Mouse (Mus musculus) CH12.LX (cell line): ENCODE measurements around the gene P2ry6. TPM values are rescaled to one million over a fixed set of nuclear protein-coding genes. Genes with fewer than 3 reads are reported as not detected.

Experiments
- DNase-seq: peaks from one replicate; pipeline ENCODE4 v3.0.0-alpha.2; 2013; ENCODE audit errors: extremely low read depth
- H3K27ac ChIP-seq: 2 replicates; pipeline ENCODE4 v1.5.1; 2012; ENCODE audit warnings: low read depth, mild to moderate bottlenecking, control low read depth, moderate library complexity; ENCODE audit not compliant: insufficient read depth
- H3K27me3 ChIP-seq: replicated peaks from 2 replicates; pipeline ENCODE3; 2012; ENCODE audit warnings: inconsistent platforms
- H3K36me3 ChIP-seq, 2 experiments: replicated peaks in 1 of 2; 2 replicates each; pipeline versions ENCODE3 to v1.6.1; 2012; ENCODE audit warnings: inconsistent platforms in 1 of 2, low read length in 1 of 2, mild to moderate bottlenecking in 1 of 2, mixed read lengths in 1 of 2, moderate library complexity in 1 of 2; ENCODE audit not compliant: control insufficient read depth in 1 of 2, insufficient read depth in 1 of 2
- H3K4me1 ChIP-seq, 2 experiments: 2 replicates each; pipeline ENCODE4 v1.6.1; 2012; ENCODE audit warnings: inconsistent platforms in 1 of 2, moderate library complexity in 1 of 2; ENCODE audit not compliant: insufficient read depth in 2 of 2, control insufficient read depth in 1 of 2
- H3K4me2 ChIP-seq: 2 replicates; pipeline ENCODE4 v1.6.1; 2012; ENCODE audit warnings: low read depth, mild to moderate bottlenecking, control low read depth; ENCODE audit not compliant: poor library complexity, insufficient read depth, severe bottlenecking
- H3K4me3 ChIP-seq, 3 experiments: fragments of 150-350 bp in 1 of 3; sonication (generic) in 1 of 3; replicated peaks in 1 of 3; 2 replicates each; pipeline versions ENCODE3 to v1.5.1; 2011 to 2012; ENCODE audit warnings: low read depth in 2 of 3, low read length in 2 of 3, mild to moderate bottlenecking in 2 of 3, moderate library complexity in 2 of 3, control low read depth in 1 of 3, improper control_type of control experiment in 1 of 3, inconsistent platforms in 1 of 3, mixed read lengths in 1 of 3; ENCODE audit not compliant: poor library complexity in 1 of 3
- H3K79me2 ChIP-seq: replicated peaks from 2 replicates; pipeline ENCODE4 v1.6.1; 2012; ENCODE audit warnings: mild to moderate bottlenecking, moderate library complexity; ENCODE audit not compliant: control insufficient read depth, poor library complexity, insufficient read depth, severe bottlenecking; ENCODE audit errors: extremely low read depth
- H3K9ac ChIP-seq: 2 replicates; pipeline ENCODE4 v1.6.1; 2012; ENCODE audit warnings: low read depth, mild to moderate bottlenecking, control low read depth, moderate library complexity; ENCODE audit not compliant: insufficient read depth
- H3K9me3 ChIP-seq: replicated peaks from 2 replicates; pipeline ENCODE3; 2012; ENCODE audit warnings: low read length, inconsistent platforms, mixed read lengths
- BHLHE40 ChIP-seq: IDR thresholded peaks from 2 replicates; pipeline ENCODE4 v1.6.1; 2011; ENCODE audit warnings: mild to moderate bottlenecking, low read depth, low read length, improper control_type of control experiment
- CHD1 ChIP-seq: IDR thresholded peaks from 2 replicates; pipeline ENCODE4 v1.6.1; 2012; ENCODE audit warnings: low read depth, low read length, improper control_type of control experiment, inconsistent platforms
- CHD2 ChIP-seq: IDR thresholded peaks from 2 replicates; pipeline ENCODE4 v1.6.1; 2011; ENCODE audit warnings: low read length, improper control_type of control experiment
- ELF1 ChIP-seq: IDR thresholded peaks from 2 replicates; pipeline ENCODE4 v1.6.1; 2014; ENCODE audit warnings: low read depth, mild to moderate bottlenecking, inconsistent platforms, low read length, improper control_type of control experiment
- EP300 ChIP-seq: IDR thresholded peaks from 2 replicates; pipeline ENCODE4 v1.6.1; 2011; ENCODE audit warnings: low read length, improper control_type of control experiment
- HCFC1 ChIP-seq: IDR thresholded peaks from 2 replicates; pipeline ENCODE4 v1.6.1; 2012; ENCODE audit warnings: low read depth, mild to moderate bottlenecking, inconsistent platforms, low read length, improper control_type of control experiment
- IRF4 ChIP-seq: IDR thresholded peaks from 2 replicates; pipeline ENCODE4 v1.6.1; 2014; ENCODE audit warnings: low read depth, mild to moderate bottlenecking, inconsistent platforms, low read length, improper control_type of control experiment
- JUN ChIP-seq: IDR thresholded peaks from 2 replicates; pipeline ENCODE4 v1.6.1; 2011; ENCODE audit warnings: low read depth, mild to moderate bottlenecking, low read length, improper control_type of control experiment, moderate library complexity; ENCODE audit not compliant: insufficient read depth
- KAT2A ChIP-seq: IDR thresholded peaks from 2 replicates; pipeline ENCODE4 v1.6.1; 2012; ENCODE audit warnings: low read length, improper control_type of control experiment, inconsistent platforms; ENCODE audit not compliant: insufficient replicate concordance
- MAZ ChIP-seq: IDR thresholded peaks from 2 replicates; pipeline ENCODE4 v1.6.1; 2012; ENCODE audit warnings: low read depth, mild to moderate bottlenecking, inconsistent platforms, low read length, improper control_type of control experiment, moderate library complexity
- MEF2A ChIP-seq: IDR thresholded peaks from 2 replicates; pipeline ENCODE4 v1.6.1; 2014; ENCODE audit warnings: low read depth, mild to moderate bottlenecking, inconsistent platforms, low read length, improper control_type of control experiment, borderline replicate concordance
- MXI1 ChIP-seq: IDR thresholded peaks from 2 replicates; pipeline ENCODE4 v1.6.1; 2011; ENCODE audit warnings: mild to moderate bottlenecking, low read depth, low read length, improper control_type of control experiment
- NELFE ChIP-seq: IDR thresholded peaks from 2 replicates; pipeline ENCODE4 v1.6.1; 2011; ENCODE audit warnings: low read depth, low read length, improper control_type of control experiment
- NRF1 ChIP-seq: IDR thresholded peaks from 2 replicates; pipeline ENCODE4 v1.6.1; 2014; ENCODE audit warnings: low read depth, mild to moderate bottlenecking, inconsistent platforms, low read length, improper control_type of control experiment, moderate library complexity
- PAX5 ChIP-seq: IDR thresholded peaks from 2 replicates; pipeline ENCODE4 v1.6.1; 2012; ENCODE audit warnings: low read length, inconsistent platforms, mixed read lengths
- POLR2A ChIP-seq: IDR thresholded peaks from 2 replicates; pipeline ENCODE4 v1.6.1; 2011; ENCODE audit warnings: low read depth, mild to moderate bottlenecking, improper control_type of control experiment, low read length
- POLR2AphosphoS2 ChIP-seq: IDR thresholded peaks from 2 replicates; pipeline ENCODE4 v1.6.1; 2011; ENCODE audit warnings: low read depth, low read length, improper control_type of control experiment
- RAD21 ChIP-seq: IDR thresholded peaks from 2 replicates; pipeline ENCODE4 v1.6.1; 2011; ENCODE audit warnings: low read depth, mild to moderate bottlenecking, low read length, improper control_type of control experiment, moderate library complexity
- RCOR1 ChIP-seq: conservative IDR thresholded peaks from 2 replicates; pipeline ENCODE4 v1.6.1; 2012; ENCODE audit warnings: low read depth, mild to moderate bottlenecking, inconsistent platforms, low read length, improper control_type of control experiment
- SIN3A ChIP-seq: IDR thresholded peaks from 2 replicates; pipeline ENCODE4 v1.6.1; 2012; ENCODE audit warnings: low read length, improper control_type of control experiment, inconsistent platforms
- SMC3 ChIP-seq: IDR thresholded peaks from 2 replicates; pipeline ENCODE4 v1.6.1; 2011; ENCODE audit warnings: low read depth, low read length, improper control_type of control experiment
- TBP ChIP-seq: conservative IDR thresholded peaks from 2 replicates; pipeline ENCODE4 v1.6.1; 2011; ENCODE audit warnings: low read depth, low read length, improper control_type of control experiment
- TCF12 ChIP-seq: IDR thresholded peaks from 2 replicates; pipeline ENCODE4 v1.6.1; 2014; ENCODE audit warnings: low read depth, mild to moderate bottlenecking, inconsistent platforms, low read length, improper control_type of control experiment
- UBTF ChIP-seq: IDR thresholded peaks from 2 replicates; pipeline ENCODE4 v1.6.1; 2012; ENCODE audit warnings: low read depth, mild to moderate bottlenecking, inconsistent platforms, low read length, improper control_type of control experiment, moderate library complexity
- ZKSCAN1 ChIP-seq: IDR thresholded peaks from 2 replicates; pipeline ENCODE4 v1.6.1; 2012; ENCODE audit warnings: low read depth, inconsistent platforms, low read length, improper control_type of control experiment, borderline replicate concordance
- ZMIZ1 ChIP-seq: IDR thresholded peaks from 2 replicates; pipeline ENCODE4 v1.6.1; 2012; ENCODE audit warnings: low read depth, mild to moderate bottlenecking, inconsistent platforms, low read length, improper control_type of control experiment
- dilution Hi-C: fragments of 300-500 bp; cut with MboI; formaldehyde crosslinking; loops from 2 replicates; pipeline ENCODE4 v1.14.3; 2020; ENCODE audit warnings: low sequenced_read_pairs; ENCODE audit not compliant: extremely low pct_unique_long_range_greater_than_20kb, extremely low pct_ligation_motif_present
- in situ Hi-C: fragments of 300-500 bp; cut with MboI; formaldehyde crosslinking; loops from 3 replicates; pipeline ENCODE4 v1.14.3; 2019; ENCODE audit warnings: low sequenced_read_pairs, low pct_ligation_motif_present, low pct_unique_long_range_greater_than_20kb, mixed read lengths
- polyA plus RNA-seq: library from polyadenylated mRNA; unstranded; fragments of >175 nt; gene quantifications from 2 replicates; pipeline ENCODE4 v1.2.1, GENCODE M21; 2012; ENCODE audit warnings: low read depth; ENCODE audit not compliant: insufficient read length
- total RNA-seq, 2 experiments: library from RNA; depleted of rRNA; stranded (reverse); fragments of 300-350 nt in 1 of 2; fragments of >200 nt in 1 of 2; gene quantifications; 2 replicates each; pipeline ENCODE4 v1.2.3; 2012 to 2014

Gene P2ry6
- total and polyA plus RNA-seq, 3 experiments: 0.17 to 1.5 TPM; not detected in 1

GRCm38 (mm10) chr7:100926311-100926923 lies 48.0 kb downstream of the P2ry6 start:
- Histone ChIP-seq H3K27me3 (peaks cover 49% of the 10 kb centered on the region), H3K36me3 (no peaks in the 10 kb centered on the region), H3K9ac (no peak overlapping the region), H3K9me3 (peaks cover 22% of the 10 kb centered on the region), H3K4me3 (no peak overlapping the region), H3K4me1 (no peaks in the 10 kb centered on the region), H3K4me2 (no peak overlapping the region), H3K79me2 (no peaks in the 10 kb centered on the region), H3K27ac (no peak overlapping the region)
- dilution Hi-C loops: no loop called here
- no peak for DNase-seq
- in situ Hi-C loops: no loop called here
- no peak for TF ChIP-seq TBP
- TF ChIP-seq ZKSCAN1: no peak
- TF ChIP-seq IRF4: no peak
- TF ChIP-seq NELFE: no peak
- no peak for TF ChIP-seq MAZ
- no peak for TF ChIP-seq EP300
- no peak for TF ChIP-seq MXI1
- no peak for TF ChIP-seq NRF1
- TF ChIP-seq ELF1: no peak
- no peak for TF ChIP-seq RCOR1
- no peak for TF ChIP-seq POLR2AphosphoS2
- TF ChIP-seq JUN: no peak
- TF ChIP-seq UBTF: no peak
- TF ChIP-seq CHD1: no peak
- TF ChIP-seq TCF12: no peak

- Histone ChIP-seq H3K27me3 (peaks cover 49% of the 10 kb centered on the region), H3K9me3 (peaks cover 7% of the 10 kb centered on the region), H3K27ac (no peak overlapping the region), H3K36me3 (no peaks in the 10 kb centered on the region), H3K9ac (no peak overlapping the region), H3K79me2 (no peaks in the 10 kb centered on the region), H3K4me2 (no peak overlapping the region), H3K4me1 (no peaks in the 10 kb centered on the region), H3K4me3 (no peak overlapping the region)
- in situ Hi-C loops (no loop called here), dilution Hi-C loops (no loop called here)
- TF ChIP-seq MEF2A: no peak
- no peak for TF ChIP-seq MXI1
- no peak for TF ChIP-seq ZKSCAN1
- TF ChIP-seq SMC3: no peak
- no peak for TF ChIP-seq ZMIZ1
- no peak for TF ChIP-seq SIN3A
- no peak for TF ChIP-seq TBP
- no peak for TF ChIP-seq KAT2A
- TF ChIP-seq POLR2A: no peak
- no peak for TF ChIP-seq JUN
- TF ChIP-seq PAX5: no peak
- TF ChIP-seq CHD2: no peak
- no peak for TF ChIP-seq HCFC1
- no peak for TF ChIP-seq ELF1
- TF ChIP-seq UBTF: no peak
- no peak for TF ChIP-seq NELFE
- TF ChIP-seq BHLHE40: no peak
- TF ChIP-seq RAD21: no peak
- no peak for DNase-seq
Observed at GRCm38 (mm10) chr7:100924674-100925445, 49.6 kb downstream of the P2ry6 start.
